Mouse (Mus musculus) T-cell, adult 2 months (primary cell): ENCODE results near the gene Olfr935.

Source experiments
- DNase-seq: peaks from one replicate; pipeline ENCODE4 v3.0.0; 2022; ENCODE audit warnings: low spot score

The Olfr935 gene

DNA sequence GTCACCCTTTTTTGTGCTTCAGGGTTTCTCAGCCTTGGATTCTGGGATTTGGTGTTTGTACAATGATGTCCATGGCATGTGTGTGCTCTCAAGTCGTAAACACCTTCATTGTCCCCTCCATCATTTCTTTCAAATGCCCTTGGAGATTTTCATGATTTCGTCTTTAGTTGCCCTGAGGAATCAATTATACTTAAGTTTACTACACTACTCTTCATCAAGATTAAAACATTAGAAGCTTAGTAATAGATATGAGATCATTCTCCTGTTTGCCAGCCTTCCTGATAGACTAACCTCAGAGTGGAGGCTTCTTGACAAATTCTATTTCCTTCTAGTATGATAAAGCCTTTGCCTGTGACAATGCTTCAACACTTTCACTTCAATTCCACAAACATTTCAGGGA is at the start of gene Olfr935:
Gene Olfr935, minus strand, starts transcription at position 101 of the 400 bp plus-strand sequence.
- DNase-seq, result no peak

- DNase-seq, result no peak
Measured at GRCm38 (mm10) chr9:39023277-39023676, 23.8 kb upstream of the Olfr935 start, which contains the start of gene Olfr146. Olfr146 (minus strand) TSS chr9:39023377.

DNA sequence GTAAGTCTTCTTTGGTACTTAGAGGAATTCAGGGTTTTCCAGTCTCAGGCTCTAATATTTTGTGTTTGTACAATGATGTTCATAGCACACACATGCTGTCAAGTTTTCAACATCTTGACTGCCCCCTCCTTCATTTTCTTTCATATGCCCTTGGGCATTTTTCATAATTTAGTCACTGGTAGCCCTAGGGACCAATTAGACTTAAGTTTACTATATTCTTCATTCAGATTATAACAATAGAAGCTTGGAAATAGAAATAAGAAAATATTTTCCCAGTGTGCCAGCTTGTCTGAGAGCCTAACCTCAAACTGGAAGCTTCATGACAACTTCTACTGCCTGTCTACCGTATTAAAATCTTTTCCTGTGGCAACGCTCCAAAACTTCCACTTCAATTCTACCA is 11.3 kb downstream of the Olfr935 start, which contains the start of gene Olfr934:
Gene Olfr934, minus strand, starts transcription at position 101 of the 400 bp plus-strand sequence.
- DNase-seq, result no peak

DNA sequence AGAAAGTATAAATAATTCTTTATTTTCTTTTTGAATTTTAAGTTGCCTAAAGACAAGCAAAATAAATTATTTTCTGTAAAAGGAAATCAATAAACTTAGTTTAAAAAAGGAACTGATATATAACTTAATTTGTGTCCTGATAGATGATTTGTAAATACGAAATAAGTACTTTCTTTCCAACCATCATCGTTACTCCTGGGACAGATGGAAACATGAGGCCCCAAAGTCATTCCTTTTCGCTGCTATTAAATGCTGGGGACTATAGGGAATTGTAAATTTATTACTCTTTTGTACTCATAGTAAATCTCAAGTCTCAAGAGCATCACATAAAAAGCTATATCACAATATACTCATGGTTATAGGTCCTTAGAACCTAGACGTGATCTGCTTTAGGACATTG is 27.5 kb downstream of the Olfr935 start, which contains the start of gene Olfr933:
Gene Olfr933, plus strand, starts transcription at position 301 of the 400 bp plus-strand sequence.
- no peak for DNase-seq

GRCm38 (mm10) chr9:38954124-38954416 is 45.4 kb downstream of the Olfr935 start:
- no peak for DNase-seq

- no peak for DNase-seq
Measured at GRCm38 (mm10) chr9:38953401-38954123, 45.9 kb downstream of the Olfr935 start.
